Mouse (Mus musculus) CH12.LX (cell line): ENCODE data around the gene Tnnt1. TPM values are rescaled to one million over a fixed set of nuclear protein-coding genes. Genes with fewer than 3 reads are reported as not detected.

Source experiments
- DNase-seq: peaks from one replicate; pipeline ENCODE4 v3.0.0-alpha.2; 2013; ENCODE audit errors: extremely low read depth
- H3K27ac ChIP-seq: 2 replicates; pipeline ENCODE4 v1.5.1; 2012; ENCODE audit warnings: low read depth, mild to moderate bottlenecking, control low read depth, moderate library complexity; ENCODE audit not compliant: insufficient read depth
- H3K27me3 ChIP-seq: replicated peaks from 2 replicates; pipeline ENCODE3; 2012; ENCODE audit warnings: inconsistent platforms
- H3K36me3 ChIP-seq, 2 experiments: replicated peaks in 1 of 2; 2 replicates each; pipeline versions ENCODE3 to v1.6.1; 2012; ENCODE audit warnings: inconsistent platforms in 1 of 2, low read length in 1 of 2, mild to moderate bottlenecking in 1 of 2, mixed read lengths in 1 of 2, moderate library complexity in 1 of 2; ENCODE audit not compliant: control insufficient read depth in 1 of 2, insufficient read depth in 1 of 2
- H3K4me1 ChIP-seq, 2 experiments: 2 replicates each; pipeline ENCODE4 v1.6.1; 2012; ENCODE audit warnings: inconsistent platforms in 1 of 2, moderate library complexity in 1 of 2; ENCODE audit not compliant: insufficient read depth in 2 of 2, control insufficient read depth in 1 of 2
- H3K4me2 ChIP-seq: 2 replicates; pipeline ENCODE4 v1.6.1; 2012; ENCODE audit warnings: low read depth, mild to moderate bottlenecking, control low read depth; ENCODE audit not compliant: poor library complexity, insufficient read depth, severe bottlenecking
- H3K4me3 ChIP-seq, 3 experiments: fragments of 150-350 bp in 1 of 3; sonication (generic) in 1 of 3; replicated peaks in 1 of 3; 2 replicates each; pipeline versions ENCODE3 to v1.5.1; 2011 to 2012; ENCODE audit warnings: low read depth in 2 of 3, low read length in 2 of 3, mild to moderate bottlenecking in 2 of 3, moderate library complexity in 2 of 3, control low read depth in 1 of 3, improper control_type of control experiment in 1 of 3, inconsistent platforms in 1 of 3, mixed read lengths in 1 of 3; ENCODE audit not compliant: poor library complexity in 1 of 3
- H3K79me2 ChIP-seq: replicated peaks from 2 replicates; pipeline ENCODE4 v1.6.1; 2012; ENCODE audit warnings: mild to moderate bottlenecking, moderate library complexity; ENCODE audit not compliant: control insufficient read depth, poor library complexity, insufficient read depth, severe bottlenecking; ENCODE audit errors: extremely low read depth
- H3K9ac ChIP-seq: 2 replicates; pipeline ENCODE4 v1.6.1; 2012; ENCODE audit warnings: low read depth, mild to moderate bottlenecking, control low read depth, moderate library complexity; ENCODE audit not compliant: insufficient read depth
- H3K9me3 ChIP-seq: replicated peaks from 2 replicates; pipeline ENCODE3; 2012; ENCODE audit warnings: low read length, inconsistent platforms, mixed read lengths
- BHLHE40 ChIP-seq: IDR thresholded peaks from 2 replicates; pipeline ENCODE4 v1.6.1; 2011; ENCODE audit warnings: mild to moderate bottlenecking, low read depth, low read length, improper control_type of control experiment
- CHD1 ChIP-seq: IDR thresholded peaks from 2 replicates; pipeline ENCODE4 v1.6.1; 2012; ENCODE audit warnings: low read depth, low read length, improper control_type of control experiment, inconsistent platforms
- CHD2 ChIP-seq: IDR thresholded peaks from 2 replicates; pipeline ENCODE4 v1.6.1; 2011; ENCODE audit warnings: low read length, improper control_type of control experiment
- CTCF ChIP-seq, 2 experiments: IDR thresholded peaks in 1 of 2; conservative IDR thresholded peaks in 1 of 2; 2 replicates each; pipeline ENCODE4 v1.5.1; 2011 to 2012; ENCODE audit warnings: low read depth in 2 of 2, low read length in 2 of 2, improper control_type of control experiment in 1 of 2, inconsistent platforms in 1 of 2, mild to moderate bottlenecking in 1 of 2, moderate library complexity in 1 of 2
- E2F4 ChIP-seq: IDR thresholded peaks from 2 replicates; pipeline ENCODE4 v1.6.1; 2011; ENCODE audit warnings: low read depth, low read length, improper control_type of control experiment; ENCODE audit not compliant: insufficient replicate concordance
- ELF1 ChIP-seq: IDR thresholded peaks from 2 replicates; pipeline ENCODE4 v1.6.1; 2014; ENCODE audit warnings: low read depth, mild to moderate bottlenecking, inconsistent platforms, low read length, improper control_type of control experiment
- ETS1 ChIP-seq: conservative IDR thresholded peaks from 2 replicates; pipeline ENCODE4 v1.6.1; 2012; ENCODE audit warnings: low read depth, mild to moderate bottlenecking, inconsistent platforms, low read length, improper control_type of control experiment, moderate library complexity
- GABPA ChIP-seq: IDR thresholded peaks from 2 replicates; pipeline ENCODE4 v1.6.1; 2012; ENCODE audit warnings: low read depth, low read length, improper control_type of control experiment, inconsistent platforms; ENCODE audit not compliant: insufficient replicate concordance
- HCFC1 ChIP-seq: IDR thresholded peaks from 2 replicates; pipeline ENCODE4 v1.6.1; 2012; ENCODE audit warnings: low read depth, mild to moderate bottlenecking, inconsistent platforms, low read length, improper control_type of control experiment
- IRF4 ChIP-seq: IDR thresholded peaks from 2 replicates; pipeline ENCODE4 v1.6.1; 2014; ENCODE audit warnings: low read depth, mild to moderate bottlenecking, inconsistent platforms, low read length, improper control_type of control experiment
- JUN ChIP-seq: IDR thresholded peaks from 2 replicates; pipeline ENCODE4 v1.6.1; 2011; ENCODE audit warnings: low read depth, mild to moderate bottlenecking, low read length, improper control_type of control experiment, moderate library complexity; ENCODE audit not compliant: insufficient read depth
- KAT2A ChIP-seq: IDR thresholded peaks from 2 replicates; pipeline ENCODE4 v1.6.1; 2012; ENCODE audit warnings: low read length, improper control_type of control experiment, inconsistent platforms; ENCODE audit not compliant: insufficient replicate concordance
- MAX ChIP-seq: IDR thresholded peaks from 2 replicates; pipeline ENCODE4 v1.6.1; 2011; ENCODE audit warnings: low read length, improper control_type of control experiment
- MAZ ChIP-seq: IDR thresholded peaks from 2 replicates; pipeline ENCODE4 v1.6.1; 2012; ENCODE audit warnings: low read depth, mild to moderate bottlenecking, inconsistent platforms, low read length, improper control_type of control experiment, moderate library complexity
- MEF2A ChIP-seq: IDR thresholded peaks from 2 replicates; pipeline ENCODE4 v1.6.1; 2014; ENCODE audit warnings: low read depth, mild to moderate bottlenecking, inconsistent platforms, low read length, improper control_type of control experiment, borderline replicate concordance
- MXI1 ChIP-seq: IDR thresholded peaks from 2 replicates; pipeline ENCODE4 v1.6.1; 2011; ENCODE audit warnings: mild to moderate bottlenecking, low read depth, low read length, improper control_type of control experiment
- MYC ChIP-seq: IDR thresholded peaks from 2 replicates; pipeline ENCODE4 v1.6.1; 2011; ENCODE audit warnings: low read depth, mild to moderate bottlenecking, improper control_type of control experiment, low read length
- NELFE ChIP-seq: IDR thresholded peaks from 2 replicates; pipeline ENCODE4 v1.6.1; 2011; ENCODE audit warnings: low read depth, low read length, improper control_type of control experiment
- POLR2AphosphoS2 ChIP-seq: IDR thresholded peaks from 2 replicates; pipeline ENCODE4 v1.6.1; 2011; ENCODE audit warnings: low read depth, low read length, improper control_type of control experiment
- RAD21 ChIP-seq: IDR thresholded peaks from 2 replicates; pipeline ENCODE4 v1.6.1; 2011; ENCODE audit warnings: low read depth, mild to moderate bottlenecking, low read length, improper control_type of control experiment, moderate library complexity
- RCOR1 ChIP-seq: conservative IDR thresholded peaks from 2 replicates; pipeline ENCODE4 v1.6.1; 2012; ENCODE audit warnings: low read depth, mild to moderate bottlenecking, inconsistent platforms, low read length, improper control_type of control experiment
- TCF12 ChIP-seq: IDR thresholded peaks from 2 replicates; pipeline ENCODE4 v1.6.1; 2014; ENCODE audit warnings: low read depth, mild to moderate bottlenecking, inconsistent platforms, low read length, improper control_type of control experiment
- UBTF ChIP-seq: IDR thresholded peaks from 2 replicates; pipeline ENCODE4 v1.6.1; 2012; ENCODE audit warnings: low read depth, mild to moderate bottlenecking, inconsistent platforms, low read length, improper control_type of control experiment, moderate library complexity
- USF2 ChIP-seq: conservative IDR thresholded peaks from 2 replicates; pipeline ENCODE4 v1.6.1; 2011; ENCODE audit warnings: low read depth, low read length, improper control_type of control experiment
- ZC3H11A ChIP-seq: IDR thresholded peaks from 2 replicates; pipeline ENCODE4 v1.6.1; 2012; ENCODE audit warnings: low read depth, mild to moderate bottlenecking, inconsistent platforms, low read length, improper control_type of control experiment
- ZKSCAN1 ChIP-seq: IDR thresholded peaks from 2 replicates; pipeline ENCODE4 v1.6.1; 2012; ENCODE audit warnings: low read depth, inconsistent platforms, low read length, improper control_type of control experiment, borderline replicate concordance
- dilution Hi-C: fragments of 300-500 bp; cut with MboI; formaldehyde crosslinking; loops from 2 replicates; pipeline ENCODE4 v1.14.3; 2020; ENCODE audit warnings: low sequenced_read_pairs; ENCODE audit not compliant: extremely low pct_unique_long_range_greater_than_20kb, extremely low pct_ligation_motif_present
- in situ Hi-C: fragments of 300-500 bp; cut with MboI; formaldehyde crosslinking; loops from 3 replicates; pipeline ENCODE4 v1.14.3; 2019; ENCODE audit warnings: low sequenced_read_pairs, low pct_ligation_motif_present, low pct_unique_long_range_greater_than_20kb, mixed read lengths
- polyA plus RNA-seq: library from polyadenylated mRNA; unstranded; fragments of >175 nt; gene quantifications from 2 replicates; pipeline ENCODE4 v1.2.1, GENCODE M21; 2012; ENCODE audit warnings: low read depth; ENCODE audit not compliant: insufficient read length
- total RNA-seq, 2 experiments: library from RNA; depleted of rRNA; stranded (reverse); fragments of 300-350 nt in 1 of 2; fragments of >200 nt in 1 of 2; gene quantifications; 2 replicates each; pipeline ENCODE4 v1.2.3; 2012 to 2014

Tnnt1 gene
- total and polyA plus RNA-seq, 3 experiments, result 0.30 to 0.36 TPM; not detected in 1

- H3K9ac ChIP-seq, result no peak overlapping the region
- TF ChIP-seq MAX, result no peak
- TF ChIP-seq CHD2, result no peak
- TF ChIP-seq JUN, result no peak
- no peak for TF ChIP-seq E2F4
- TF ChIP-seq CTCF (conservative IDR thresholded peaks at IDR 0.05 in 1 of 2, IDR thresholded peaks at IDR 0.05 in 1 of 2; ENCODE audit: low read depth in 2 of 2, low read length in 2 of 2), result peak in 1 of 2 experiments; percentile 18; a peak in 1 of 4 replicates
- TF ChIP-seq MYC, result no peak
- no peak for TF ChIP-seq ELF1
- TF ChIP-seq HCFC1, result no peak
- TF ChIP-seq USF2, result no peak
- H3K4me3 ChIP-seq, result no peak overlapping the region
- no peak for DNase-seq
- peaks cover 52% of the 10 kb centered on the region for H3K27me3 ChIP-seq
- H3K27ac ChIP-seq, result no peak overlapping the region
- H3K4me2 ChIP-seq, result no peak overlapping the region
- no peaks in the 10 kb centered on the region for H3K79me2 ChIP-seq
- dilution Hi-C loops (no loop called here), in situ Hi-C loops (no loop called here)
- H3K9me3 ChIP-seq, result peaks cover 4% of the 10 kb centered on the region
- H3K4me1 ChIP-seq, result no peaks in the 10 kb centered on the region
- no peaks in the 10 kb centered on the region for H3K36me3 ChIP-seq
These were observed 25.2 kb upstream of the Tnnt1 start for GRCm38 (mm10) chr7:4541344-4541743.

- in situ Hi-C loops, result no loop called here
- Histone ChIP-seq H3K79me2 (no peaks in the 10 kb centered on the region), H3K9ac (no peak overlapping the region), H3K27me3 (peaks cover 59% of the 10 kb centered on the region), H3K36me3 (no peaks in the 10 kb centered on the region), H3K4me1 (no peaks in the 10 kb centered on the region), H3K4me3 (no peak overlapping the region), H3K4me2 (no peak overlapping the region), H3K9me3 (peaks cover 4% of the 10 kb centered on the region), H3K27ac (no peak overlapping the region)
- no peak for TF ChIP-seq MEF2A
- no peak for TF ChIP-seq BHLHE40
- TF ChIP-seq IRF4, result no peak
- TF ChIP-seq KAT2A, result no peak
- TF ChIP-seq CHD1, result no peak
- TF ChIP-seq MXI1, result no peak
- TF ChIP-seq USF2, result no peak
- TF ChIP-seq RCOR1, result no peak
- no peak for TF ChIP-seq RAD21
- no peak for TF ChIP-seq TCF12
- no peak for TF ChIP-seq ZKSCAN1
- TF ChIP-seq GABPA, result no peak
- TF ChIP-seq POLR2AphosphoS2, result no peak
- TF ChIP-seq UBTF, result no peak
- no peak for TF ChIP-seq MAZ
- TF ChIP-seq NELFE, result no peak
- TF ChIP-seq MYC, result no peak
- no peak for TF ChIP-seq ZC3H11A
- TF ChIP-seq ETS1, result no peak
- dilution Hi-C loops, result no loop called here
- DNase-seq, result no peak
These were observed 22.8 kb upstream of the Tnnt1 start for GRCm38 (mm10) chr7:4539019-4539418.
